Mouse (Mus musculus) spleen, adult 2 months (tissue): ENCODE measurements at regions not wholly inside any gene's neighbourhood (a gene's known extent, or its start where the extent isn't known, plus 50 kb on each side); places are given as distances from the start of the nearest gene placed in this dataset.

Experiments
- CTCF ChIP-seq: fragments of 200-500 bp; IDR thresholded peaks from 2 replicates; pipeline ENCODE4 v1.5.1; 2011; ENCODE audit warnings: mild to moderate bottlenecking, inconsistent platforms; ENCODE audit not compliant: insufficient read depth, insufficient read length, insufficient replicate concordance; ENCODE audit errors: extremely low read depth
- POLR2A ChIP-seq: fragments of 200-500 bp; IDR thresholded peaks from 2 replicates; pipeline ENCODE4 v1.6.1; 2011; ENCODE audit warnings: low read depth, low read length, inconsistent platforms

GRCm38 (mm10) chr12:78119246-78119645, 74.8 kb upstream of the Gm6657 start:
- TF ChIP-seq CTCF (no peak), POLR2A (no peak)
